Mouse (Mus musculus) heart, postnatal 4 days (tissue): Measurements from ENCODE around the gene Plcb4. TPM values are rescaled to one million over a fixed set of nuclear protein-coding genes. Genes with fewer than 3 reads are reported as not detected.
"Not testable (repeated sequence)": the region's sequence is repeated elsewhere in the genome, so short reads cannot be mapped to it uniquely, and the experiment has no call there.

ENCODE experiments used
- DNase-seq: peaks from one replicate; pipeline ENCODE4 v3.0.0; 2021
- total RNA-seq, 2 experiments: library from RNA; stranded (reverse); gene quantifications; 2 replicates each; pipeline ENCODE4 v1.2.3; 2021

Gene Plcb4
- total RNA-seq, 2 experiments from 2014 or later, result 68.9 to 75.6 TPM

- DNase-seq, result no peak
These were observed 14.8 kb downstream of the Plcb4 start for GRCm38 (mm10) chr2:135673649-135674048.

GRCm38 (mm10) chr2:135675284-135675683 lies 16.5 kb downstream of the Plcb4 start:
- no peak for DNase-seq

- no peak for DNase-seq
These were observed 18.2 kb downstream of the Plcb4 start for GRCm38 (mm10) chr2:135676978-135677501.

- DNase-seq, result no peak
These were observed 18.8 kb downstream of the Plcb4 start for GRCm38 (mm10) chr2:135677601-135678000.

- no peak for DNase-seq
These were observed 21.2 kb downstream of the Plcb4 start for GRCm38 (mm10) chr2:135680001-135680400.

- no peak for DNase-seq
These were observed 21.8 kb downstream of the Plcb4 start for GRCm38 (mm10) chr2:135680406-135681134.

- no peak for DNase-seq
These were observed 25.1 kb downstream of the Plcb4 start for GRCm38 (mm10) chr2:135683684-135684440.

GRCm38 (mm10) chr2:135686692-135687091 lies 27.9 kb downstream of the Plcb4 start:
- no peak for DNase-seq

GRCm38 (mm10) chr2:135687585-135687984 lies 28.8 kb downstream of the Plcb4 start:
- DNase-seq, result no peak

- DNase-seq, result peak; percentile 61
These were observed 34.0 kb downstream of the Plcb4 start for GRCm38 (mm10) chr2:135692568-135693488.

GRCm38 (mm10) chr2:135700686-135701413 lies 42.0 kb downstream of the Plcb4 start:
- DNase-seq, result no peak

GRCm38 (mm10) chr2:135704673-135705072 lies 45.9 kb downstream of the Plcb4 start:
- DNase-seq, result no peak

- DNase-seq, result no peak
These were observed 48.5 kb downstream of the Plcb4 start for GRCm38 (mm10) chr2:135707305-135707704.

- no peak for DNase-seq
These were observed 49.6 kb downstream of the Plcb4 start for GRCm38 (mm10) chr2:135708386-135708785.

- DNase-seq, result no peak
These were observed 50.0 kb downstream of the Plcb4 start for GRCm38 (mm10) chr2:135708796-135709195.

- not testable (repeated sequence) for DNase-seq
These were observed 50.9 kb downstream of the Plcb4 start for GRCm38 (mm10) chr2:135709736-135710135.

GRCm38 (mm10) chr2:135711049-135711924 lies 52.5 kb downstream of the Plcb4 start:
- DNase-seq, result peak; percentile 52

GRCm38 (mm10) chr2:135711925-135712288 lies 53.1 kb downstream of the Plcb4 start:
- peak; percentile 90 for DNase-seq

GRCm38 (mm10) chr2:135712331-135712730 lies 53.5 kb downstream of the Plcb4 start:
- no peak for DNase-seq

- DNase-seq, result no peak
These were observed 54.1 kb downstream of the Plcb4 start for GRCm38 (mm10) chr2:135712921-135713320.

GRCm38 (mm10) chr2:135716180-135716579 lies 57.4 kb downstream of the Plcb4 start:
- no peak for DNase-seq
